Mouse (Mus musculus): ENCODE measurements around the gene Mrpl3.

DNA sequence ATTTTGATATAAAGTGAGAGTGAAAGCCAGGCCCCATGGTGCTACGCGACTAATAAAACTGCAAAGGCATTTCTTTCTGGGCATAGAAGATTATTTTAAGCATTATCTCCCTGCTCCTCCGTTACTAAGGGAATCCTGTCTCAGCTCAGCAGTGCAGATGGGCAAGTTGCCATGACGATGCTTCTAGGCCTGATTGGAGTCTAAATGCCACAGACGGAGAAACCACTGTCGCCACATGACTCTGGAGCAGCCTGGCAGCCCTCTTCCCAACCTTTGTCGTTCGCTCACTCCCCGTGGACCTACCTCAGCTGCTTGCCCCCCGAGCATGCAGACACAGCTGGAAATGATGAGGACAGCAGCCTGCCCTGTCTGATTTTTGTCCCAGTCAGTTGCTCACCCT, 4.7 kb upstream of the Mrpl3 start:
- TF ChIP-seq CTCF (IDR thresholded peaks at IDR 0.05; ENCODE audit: borderline replicate concordance, insufficient read depth, low read depth, low read length) (no peak), POLR2A (IDR thresholded peaks at IDR 0.05; ENCODE audit: borderline replicate concordance, insufficient read depth, low read length) (no peak)
